Mouse (Mus musculus) hindbrain, embryonic 14.5 days (tissue): ENCODE measurements around the gene Sec24c. TPM values are rescaled to one million over a fixed set of nuclear protein-coding genes. Genes with fewer than 3 reads are reported as not detected.
A peak's percentile ranks its signal among the peaks of the same experiment; 100 is the strongest.

Experiments used
- ATAC-seq: fragments of 200-750 bp; cut with Nextera tagmentation; 2 replicates; pipeline ENCODE4 v1.8.0; 2017; ENCODE audit warnings: moderate number of reproducible peaks, mild to moderate bottlenecking, moderate TSS enrichment, moderate library complexity; ENCODE audit not compliant: low FRiP score
- DNase-seq: peaks from one replicate; pipeline ENCODE4 v3.0.0-alpha.2; 2015; ENCODE audit warnings: low spot score
- H3K27ac ChIP-seq: fragments of 300-500 bp; sonication (generic); 2 replicates; pipeline ENCODE4 v1.5.1; 2014; ENCODE audit warnings: mild to moderate bottlenecking, moderate library complexity
- H3K27me3 ChIP-seq: fragments of 300-500 bp; sonication (generic); 2 replicates; pipeline ENCODE4 v1.6.1; 2014; ENCODE audit warnings: mild to moderate bottlenecking, low read length, mixed read lengths; ENCODE audit not compliant: control insufficient read depth, insufficient read depth
- H3K36me3 ChIP-seq: fragments of 300-500 bp; sonication (generic); replicated peaks from 2 replicates; pipeline ENCODE4 v1.6.1; 2014; ENCODE audit not compliant: control insufficient read depth, insufficient read depth
- H3K4me1 ChIP-seq: fragments of 300-500 bp; sonication (generic); replicated peaks from 2 replicates; pipeline ENCODE4 v1.6.1; 2014; ENCODE audit warnings: antibody characterized with exemption, low read length, mixed read lengths; ENCODE audit not compliant: control insufficient read depth, insufficient read depth
- H3K4me2 ChIP-seq: fragments of 300-500 bp; sonication (generic); replicated peaks from 2 replicates; pipeline ENCODE4 v1.6.1; 2014; ENCODE audit warnings: mild to moderate bottlenecking, moderate library complexity
- H3K4me3 ChIP-seq: fragments of 300-500 bp; sonication (generic); replicated peaks from 2 replicates; pipeline ENCODE4 v1.5.1; 2014; ENCODE audit warnings: mild to moderate bottlenecking, low read length
- H3K9ac ChIP-seq: fragments of 300-500 bp; sonication (generic); 2 replicates; pipeline ENCODE4 v1.6.1; 2014
- H3K9me3 ChIP-seq: fragments of 300-500 bp; sonication (generic); 2 replicates; pipeline ENCODE4 v1.6.1; 2016; ENCODE audit warnings: low read length; ENCODE audit not compliant: control insufficient read depth
- WGBS: fragments of 180-500 bp; shearing (Covaris S2); extraction: QIAGEN DNeasy Blood & Tissue Kit; methylation state at CpG from one replicate; pipeline ENCODE4 v1.1.7; 2014; 5-methylcytosine and 5-hydroxymethylcytosine counted together
- polyA plus RNA-seq: library from polyadenylated mRNA; unstranded; fragments of >200 nt; fragmentation: Nextera tagmentation; extraction: Ambion mirVana; gene quantifications from 2 replicates; pipeline ENCODE4 v1.2.1, GENCODE M21; 2014

Gene Sec24c
- polyA plus RNA-seq, 1 experiment from 2014 or later = 87.1 TPM

DNA sequence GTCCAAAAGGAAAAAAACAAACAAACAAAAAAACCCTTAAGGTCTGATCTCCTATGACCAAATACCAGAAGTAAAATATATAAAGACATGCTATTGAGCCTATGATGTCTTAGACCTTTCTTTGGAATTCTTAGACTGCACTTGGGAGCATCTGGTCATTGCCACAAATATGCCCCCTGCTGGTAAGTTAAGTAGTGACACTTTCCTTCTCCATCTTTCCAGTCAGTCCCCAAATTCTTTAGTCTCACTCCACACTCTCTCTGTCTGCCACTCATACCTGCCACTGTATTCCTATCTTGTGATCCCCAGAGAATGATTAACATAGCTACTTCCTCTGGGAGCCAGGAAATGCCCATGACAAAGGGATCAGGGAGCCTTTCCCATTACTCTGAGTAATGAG, 15.8 kb upstream of the Sec24c start:
- H3K4me2 ChIP-seq = no peak overlapping the region
- H3K4me3 ChIP-seq = no peak overlapping the region
- peaks cover 11% of the 10 kb centered on the region for H3K4me1 ChIP-seq
- no peaks in the 10 kb centered on the region for H3K36me3 ChIP-seq
- peak; percentile 73 for DNase-seq
- ATAC-seq = no peak
- no peak overlapping the region for H3K27ac ChIP-seq
- H3K27me3 ChIP-seq = peaks cover 5% of the 10 kb centered on the region; the same call in 1 of the 2 replicates
- H3K9me3 ChIP-seq = no peaks in the 10 kb centered on the region
- no peak overlapping the region for H3K9ac ChIP-seq

DNA sequence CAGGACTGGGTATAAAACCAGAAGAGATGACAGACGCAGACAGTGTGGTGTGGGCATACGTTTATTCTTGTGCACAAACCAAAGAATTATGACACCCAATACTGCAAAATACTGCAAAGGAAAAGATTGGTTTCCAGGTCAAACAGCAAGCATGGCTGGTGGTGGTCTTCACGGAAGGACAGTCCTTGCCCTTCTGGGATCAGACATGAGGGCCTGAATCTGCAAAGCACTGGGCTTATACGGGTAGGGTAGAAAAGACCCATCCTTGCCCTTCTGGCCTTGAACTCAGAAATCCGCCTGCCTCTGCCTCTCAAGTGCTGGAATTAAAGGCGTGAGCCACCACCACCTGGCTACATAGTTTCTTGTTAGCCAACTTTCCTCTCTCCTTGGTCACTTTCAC, 15.2 kb upstream of the Sec24c start:
- Histone ChIP-seq H3K4me3 (no peak overlapping the region), H3K36me3 (no peaks in the 10 kb centered on the region), H3K9ac (no peak overlapping the region), H3K4me1 (peaks cover 11% of the 10 kb centered on the region), H3K4me2 (no peak overlapping the region), H3K9me3 (no peaks in the 10 kb centered on the region), H3K27me3 (peaks cover 5% of the 10 kb centered on the region; the same call in 1 of the 2 replicates), H3K27ac (no peak overlapping the region)
- 90% methylated on average over 6 of the region's 6 CpGs for WGBS
- no peak for ATAC-seq
- DNase-seq = no peak

DNA sequence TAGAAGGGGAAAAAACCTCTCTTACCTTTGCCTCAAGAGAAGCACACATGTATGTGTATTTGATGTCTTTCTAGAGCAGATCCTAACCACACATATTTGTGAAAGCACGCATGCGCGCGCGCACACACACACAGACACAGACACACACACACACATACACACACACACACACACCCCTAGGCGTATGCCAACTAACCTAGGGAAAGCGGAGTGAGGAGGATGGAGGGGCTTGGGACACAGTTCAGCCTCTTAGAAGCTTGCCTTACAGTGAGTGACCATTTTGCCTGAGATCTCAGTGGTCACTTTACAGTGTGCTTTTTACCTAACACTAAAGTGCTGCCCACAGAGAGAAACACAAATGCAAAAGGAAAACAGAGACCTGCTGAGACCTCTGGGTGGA, 14.4 kb upstream of the Sec24c start:
- Histone ChIP-seq H3K36me3 (no peaks in the 10 kb centered on the region), H3K27ac (no peak overlapping the region), H3K9me3 (no peaks in the 10 kb centered on the region), H3K4me2 (no peak overlapping the region), H3K9ac (no peak overlapping the region), H3K27me3 (peaks cover 5% of the 10 kb centered on the region; the same call in 1 of the 2 replicates), H3K4me3 (no peak overlapping the region), H3K4me1 (peaks cover 11% of the 10 kb centered on the region)
- DNase-seq (no peak), ATAC-seq (no peak)
- over 99% methylated on average over 7 of the region's 7 CpGs for WGBS

DNA sequence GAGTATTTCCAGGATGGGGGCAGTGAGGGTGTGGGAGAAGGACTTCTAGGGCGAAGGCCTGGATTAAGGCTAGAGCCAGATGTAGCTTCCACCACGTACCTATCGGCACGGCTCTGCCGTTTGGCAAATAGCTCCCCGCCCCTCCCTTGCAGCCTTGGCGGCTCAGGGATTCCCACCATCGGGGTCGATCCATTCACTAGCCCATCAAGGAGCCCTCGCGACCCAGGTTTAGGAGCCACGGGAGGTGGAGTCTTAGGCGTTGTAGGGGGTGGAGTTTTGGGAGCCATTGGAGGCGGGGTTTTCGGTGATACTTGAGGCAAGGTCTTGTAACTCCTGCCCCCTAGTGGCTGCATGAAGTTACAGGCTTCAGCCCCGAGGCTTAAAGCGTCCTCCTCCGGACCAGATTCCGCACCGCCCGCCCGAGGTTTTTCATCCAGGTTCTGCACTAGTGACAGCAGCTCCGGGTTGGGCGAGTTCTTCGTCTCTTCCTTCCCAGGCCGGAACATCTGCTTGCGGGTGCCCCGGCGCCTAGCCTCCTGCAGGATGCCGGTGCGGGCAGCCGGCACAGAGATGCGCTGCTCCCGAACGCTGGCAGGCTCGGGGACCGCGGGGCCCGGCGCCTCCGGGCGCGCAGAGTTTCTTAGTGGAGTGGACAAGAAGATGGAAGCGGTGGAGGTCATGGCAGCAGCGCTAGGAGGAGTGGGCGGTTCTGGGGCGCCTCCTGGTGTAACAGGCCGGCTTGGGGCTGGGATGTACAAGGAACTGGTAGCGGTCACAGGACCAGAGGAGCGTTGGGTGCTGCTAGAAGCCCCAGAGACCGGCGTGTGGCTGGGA, 13.1 kb upstream of the Sec24c start:
- H3K27me3 ChIP-seq = peaks cover 9% of the 10 kb centered on the region; the same call in 1 of the 2 replicates
- H3K4me3 ChIP-seq = peak overlapping the region; percentile 71
- peak overlapping the region; percentile 87 for H3K9ac ChIP-seq
- ATAC-seq (peak; percentile 91), DNase-seq (peak; percentile 96)
- peaks cover 11% of the 10 kb centered on the region for H3K4me1 ChIP-seq
- peak overlapping the region; percentile 87 for H3K27ac ChIP-seq
- H3K9me3 ChIP-seq = no peaks in the 10 kb centered on the region
- H3K4me2 ChIP-seq = peak overlapping the region; percentile 89
- no peaks in the 10 kb centered on the region for H3K36me3 ChIP-seq
- 1% methylated on average over 52 of the region's 52 CpGs for WGBS

DNA sequence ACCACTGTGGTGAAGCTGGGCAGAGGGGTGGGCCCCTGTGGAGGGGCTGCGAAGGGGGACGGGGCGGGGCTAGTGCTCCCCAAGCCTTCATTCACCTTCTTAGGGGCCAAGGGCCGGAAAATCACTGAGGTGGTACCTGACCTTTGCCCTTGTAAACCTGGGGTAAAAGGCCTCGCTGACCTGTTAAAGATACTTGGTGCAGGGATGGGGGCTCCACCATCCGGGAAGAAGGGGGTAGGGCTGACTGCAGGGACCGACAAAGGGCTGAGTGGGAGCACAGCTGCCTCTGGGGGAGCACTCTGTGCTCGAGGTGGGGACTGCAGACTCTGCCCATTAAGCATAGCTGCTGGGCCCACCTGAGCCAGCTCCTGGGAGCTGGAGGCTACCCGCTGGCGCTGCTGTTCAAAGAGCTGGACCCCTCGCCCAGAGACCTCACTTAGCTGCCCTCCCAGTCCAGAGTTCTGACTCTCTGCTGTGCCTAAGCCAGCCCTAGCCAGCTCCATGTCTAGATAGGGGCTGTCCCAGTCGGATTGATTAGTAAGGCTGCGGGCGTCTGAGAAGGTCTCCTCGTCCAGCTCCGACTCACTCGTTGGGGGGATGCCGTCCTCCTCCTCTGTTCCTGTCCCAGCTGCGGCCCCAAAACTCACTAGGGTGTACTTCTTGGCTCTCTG, 12.3 kb upstream of the Sec24c start:
- H3K36me3 ChIP-seq = no peaks in the 10 kb centered on the region
- 8% methylated on average over 19 of the region's 19 CpGs for WGBS
- DNase-seq = peak; percentile 37
- no peaks in the 10 kb centered on the region for H3K9me3 ChIP-seq
- H3K27me3 ChIP-seq = peaks cover 16% of the 10 kb centered on the region; the same call in 1 of the 2 replicates
- peak overlapping the region; percentile 87 for H3K27ac ChIP-seq
- H3K4me3 ChIP-seq = peak overlapping the region; percentile 71
- peak overlapping the region; percentile 89 for H3K4me2 ChIP-seq
- peaks cover 11% of the 10 kb centered on the region for H3K4me1 ChIP-seq
- peak overlapping the region; percentile 87 for H3K9ac ChIP-seq
- ATAC-seq = peak; percentile 41

GRCm38 (mm10) chr14:20662740-20663139, 11.4 kb upstream of the Sec24c start:
- 95% methylated on average over 3 of the region's 3 CpGs for WGBS
- Histone ChIP-seq H3K4me2 (peak overlapping the region; percentile 89; the same call in 1 of the 2 replicates), H3K27me3 (peaks cover 16% of the 10 kb centered on the region; the same call in 1 of the 2 replicates), H3K27ac (no peak overlapping the region), H3K9me3 (no peaks in the 10 kb centered on the region), H3K4me3 (no peak overlapping the region), H3K9ac (0 out of 2 replicates have a peak overlapping the region, but pooled peaks have one; percentile 87), H3K36me3 (no peaks in the 10 kb centered on the region), H3K4me1 (peaks cover 11% of the 10 kb centered on the region)
- ATAC-seq (no peak), DNase-seq (no peak)

GRCm38 (mm10) chr14:20663601-20664000, 10.5 kb upstream of the Sec24c start:
- peaks cover 16% of the 10 kb centered on the region; the same call in 1 of the 2 replicates for H3K27me3 ChIP-seq
- no peaks in the 10 kb centered on the region for H3K9me3 ChIP-seq
- H3K4me3 ChIP-seq = no peak overlapping the region
- no peak overlapping the region for H3K4me2 ChIP-seq
- no peak overlapping the region for H3K9ac ChIP-seq
- ATAC-seq = no peak
- H3K4me1 ChIP-seq = peaks cover 11% of the 10 kb centered on the region
- H3K36me3 ChIP-seq = no peaks in the 10 kb centered on the region
- no peak for DNase-seq
- H3K27ac ChIP-seq = no peak overlapping the region
- 79% methylated on average over 2 of the region's 2 CpGs for WGBS

GRCm38 (mm10) chr14:20664436-20664835, 9.7 kb upstream of the Sec24c start:
- Histone ChIP-seq H3K4me2 (no peak overlapping the region), H3K27me3 (peaks cover 20% of the 10 kb centered on the region; the same call in 1 of the 2 replicates), H3K36me3 (no peaks in the 10 kb centered on the region), H3K4me1 (peaks cover 11% of the 10 kb centered on the region), H3K4me3 (no peak overlapping the region), H3K9ac (no peak overlapping the region), H3K27ac (no peak overlapping the region), H3K9me3 (no peaks in the 10 kb centered on the region)
- WGBS = 43% methylated on average over 3 of the region's 3 CpGs
- ATAC-seq (no peak), DNase-seq (no peak)

DNA sequence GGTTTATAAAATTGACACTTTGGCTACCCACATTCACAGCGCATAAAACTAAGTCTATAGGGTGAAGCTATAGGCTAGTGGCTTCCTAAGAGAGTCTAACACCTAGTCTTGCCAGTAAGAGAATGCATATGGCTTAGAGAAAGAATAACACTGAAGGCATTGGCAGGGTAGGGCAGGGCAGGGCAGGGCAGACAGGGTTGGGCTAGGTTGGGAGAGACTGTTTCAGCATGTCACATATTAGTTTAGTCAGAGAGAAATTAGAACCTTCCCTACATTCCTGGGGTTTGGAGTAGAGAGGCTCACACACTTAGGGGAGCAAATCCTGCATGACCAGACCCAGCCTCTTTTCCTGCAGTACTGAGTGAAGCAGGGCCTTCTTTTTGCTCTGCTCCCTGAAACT, 6.6 kb upstream of the Sec24c start:
- peaks cover 20% of the 10 kb centered on the region; the same call in 1 of the 2 replicates for H3K27me3 ChIP-seq
- ATAC-seq = no peak
- WGBS = 79% methylated on average over 1 of the region's 1 CpGs

More for the DNA sequence above, 6.6 kb upstream of the Sec24c start:
- DNase-seq = no peak
- Histone ChIP-seq H3K27ac (no peak overlapping the region), H3K9ac (no peak overlapping the region), H3K9me3 (no peaks in the 10 kb centered on the region), H3K4me1 (no peaks in the 10 kb centered on the region), H3K4me3 (no peak overlapping the region), H3K36me3 (no peaks in the 10 kb centered on the region), H3K4me2 (no peak overlapping the region)
